Mouse (Mus musculus) frontal cortex, adult 2 months (tissue): ENCODE data around the gene Arhgap10. TPM values are rescaled to one million over a fixed set of nuclear protein-coding genes. Genes with fewer than 3 reads are reported as not detected.
"Not testable (repeated sequence)": the region's sequence is repeated elsewhere in the genome, so short reads cannot be mapped to it uniquely, and the experiment has no call there.

Source experiments
- DNase-seq, 2 experiments: peaks; one replicate each; pipeline ENCODE4 v3.0.0; 2022; ENCODE audit warnings: low spot score in 1 of 2; ENCODE audit errors: extremely low spot score in 1 of 2
- polyA plus RNA-seq: library from polyadenylated mRNA; depleted of rRNA; stranded (reverse); fragments of >200 nt; gene quantifications from 2 replicates; pipeline ENCODE4 v1.2.3, GENCODE M21; 2012

Arhgap10 gene
- polyA plus RNA-seq, 1 experiment: 17.4 TPM

- peak; percentile 63 to 71 for DNase-seq
These were observed 153.3 kb downstream of the Arhgap10 start for GRCm38 (mm10) chr8:77364472-77364871.

DNA sequence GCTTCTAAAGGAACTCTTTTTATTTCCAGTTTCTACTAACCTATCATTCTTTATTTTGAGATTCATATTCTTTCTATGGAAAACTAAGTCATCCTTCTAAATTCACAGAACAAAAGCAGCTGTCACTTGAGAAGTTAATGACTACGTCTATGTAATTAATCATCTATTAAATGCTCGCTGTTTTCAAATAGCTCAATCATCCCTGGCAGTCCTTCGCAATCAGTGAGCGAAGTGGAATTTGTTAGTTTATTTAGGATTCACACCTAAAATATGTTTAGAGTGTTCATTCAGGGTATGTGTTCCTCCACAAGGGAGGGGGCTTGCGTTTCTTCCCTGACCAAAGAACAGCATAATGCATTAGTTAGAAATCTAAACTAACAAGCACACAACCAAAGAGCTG is 156.9 kb downstream of the Arhgap10 start:
- no peak for DNase-seq

GRCm38 (mm10) chr8:77360423-77360822 is 157.3 kb downstream of the Arhgap10 start:
- DNase-seq: no peak

DNA sequence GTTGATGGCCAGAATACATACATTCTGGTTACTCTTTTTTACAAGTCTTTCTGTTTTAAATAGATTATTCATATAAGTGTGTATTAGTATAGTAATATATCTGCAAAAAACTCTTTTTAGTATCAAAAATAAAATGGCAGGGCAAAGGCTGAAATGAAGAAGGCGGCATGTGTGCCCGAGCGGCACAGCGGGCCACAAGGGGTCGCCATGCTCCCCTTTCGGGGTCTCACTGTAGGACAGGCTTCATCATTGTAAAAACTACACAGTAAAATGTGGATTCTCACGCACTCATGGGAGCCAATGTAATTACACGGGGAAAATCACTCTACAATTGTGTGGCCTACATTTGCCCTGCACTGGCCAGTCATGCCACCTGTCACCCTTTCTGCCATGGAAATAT is 160.6 kb downstream of the Arhgap10 start:
- no peak for DNase-seq

GRCm38 (mm10) chr8:77355344-77355743 is 162.4 kb downstream of the Arhgap10 start:
- peak in 1 of 2 experiments; percentile 35 for DNase-seq

DNA sequence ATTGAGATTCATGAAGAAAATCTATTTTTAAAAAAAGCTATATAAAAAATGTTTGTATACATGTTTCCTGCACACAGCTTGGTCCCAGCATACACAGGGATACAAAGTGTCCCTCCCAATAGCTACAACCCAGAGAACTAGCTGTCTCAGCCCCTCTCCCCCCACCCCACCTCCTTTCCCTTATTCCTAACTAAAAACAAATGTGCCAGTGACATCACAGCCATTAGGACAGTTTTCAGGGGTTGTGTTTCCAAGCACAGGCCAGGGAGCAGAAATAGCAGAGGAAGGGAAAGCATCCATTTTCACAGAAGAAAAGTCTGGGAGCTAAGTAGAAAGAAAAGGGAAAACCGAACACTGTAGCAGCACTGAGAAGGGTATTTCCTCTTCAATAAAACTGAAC is 163.6 kb downstream of the Arhgap10 start:
- DNase-seq: no peak

DNA sequence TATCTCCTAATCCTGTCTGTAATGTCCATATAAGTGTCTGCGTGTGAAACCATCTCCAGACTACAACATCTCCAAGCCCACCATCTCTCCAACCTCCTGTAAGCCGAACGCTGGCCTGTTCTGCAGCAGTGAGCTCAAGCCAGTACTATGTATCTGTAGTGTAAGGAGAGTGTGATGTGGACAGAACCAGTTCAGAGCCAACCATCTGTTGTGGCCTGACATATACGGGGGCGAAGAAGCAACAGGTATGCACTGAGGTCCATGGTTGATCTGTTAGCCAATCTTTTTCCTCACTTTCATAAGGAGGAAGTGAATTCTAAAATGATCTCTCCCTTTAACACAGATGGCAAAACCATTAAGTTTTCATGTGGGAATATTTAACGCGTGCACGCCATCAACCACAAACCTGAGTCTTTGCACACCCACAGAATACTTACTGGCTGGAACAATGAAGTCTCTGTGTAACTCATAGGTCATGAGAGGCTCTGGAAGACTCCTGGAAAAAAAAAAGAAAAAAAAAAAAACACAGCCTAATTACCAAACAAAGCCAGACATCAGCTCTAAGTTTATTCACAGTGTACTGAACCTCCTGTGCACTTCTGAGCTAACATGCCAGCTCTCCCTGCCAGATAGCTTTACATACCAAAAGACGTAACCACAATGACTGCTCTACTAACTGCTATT is 166.4 kb downstream of the Arhgap10 start:
- no peak for DNase-seq

GRCm38 (mm10) chr8:77350121-77350777 is 167.5 kb downstream of the Arhgap10 start:
- no peak for DNase-seq

GRCm38 (mm10) chr8:77343916-77344315 is 173.8 kb downstream of the Arhgap10 start:
- peak in 1 of 2 experiments; percentile 27 for DNase-seq

DNA sequence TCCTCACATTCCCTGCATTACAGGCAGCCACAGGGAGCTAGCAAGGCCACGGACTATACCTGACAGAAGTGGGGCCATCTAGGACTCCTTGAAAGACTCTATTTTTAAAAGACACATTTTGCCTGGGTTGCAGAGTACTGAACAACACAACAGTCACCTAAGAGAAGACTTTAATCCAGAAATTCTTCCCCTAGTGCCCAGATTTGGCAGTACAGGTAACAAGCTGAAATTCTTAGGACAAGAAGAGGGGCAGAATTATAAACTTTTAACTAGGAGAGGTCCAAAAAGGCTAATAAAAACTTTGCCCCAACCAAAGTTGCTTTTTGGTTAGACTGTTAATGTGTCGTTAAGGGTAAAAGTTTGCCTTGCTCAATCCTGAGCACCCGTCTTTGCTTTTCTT is 174.4 kb downstream of the Arhgap10 start:
- no peak for DNase-seq

DNA sequence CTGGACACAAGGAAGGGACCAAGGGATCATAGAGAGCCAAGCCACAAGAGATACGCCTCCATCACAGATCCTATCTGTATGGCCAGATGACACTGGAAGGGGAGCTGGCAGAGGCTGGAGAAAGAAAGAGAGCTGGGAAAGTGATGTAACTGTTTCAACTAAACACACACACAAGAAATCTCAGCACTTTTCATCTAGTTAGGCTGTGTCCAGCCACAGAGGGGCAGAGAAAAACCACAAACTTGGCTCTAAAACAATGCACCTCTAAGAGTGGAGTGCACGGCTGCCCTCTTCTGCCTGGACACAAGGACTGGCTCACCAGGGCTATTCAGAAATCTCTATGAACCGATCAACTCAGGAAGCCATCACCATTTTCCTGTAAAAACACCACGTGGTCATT is 175.6 kb downstream of the Arhgap10 start:
- no peak for DNase-seq

DNA sequence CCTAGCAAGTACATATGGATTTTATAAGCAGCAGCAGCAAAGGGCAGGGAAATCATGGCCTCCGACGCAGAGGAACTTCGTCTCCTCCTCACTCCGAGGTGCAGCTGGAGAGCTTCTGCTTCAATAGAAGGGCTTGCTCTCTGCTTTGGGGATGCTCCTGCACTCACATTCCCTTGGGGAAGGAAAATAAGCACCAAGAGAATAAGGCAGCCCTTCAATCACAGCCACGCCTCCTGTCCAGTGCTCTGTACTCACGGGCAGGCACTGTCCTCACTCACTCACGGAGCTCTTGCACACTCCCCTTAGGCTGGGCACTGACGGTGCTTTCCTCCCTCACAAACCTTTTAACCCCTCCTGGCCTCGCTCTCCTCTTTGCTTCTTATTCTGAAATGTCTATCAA is 176.4 kb downstream of the Arhgap10 start:
- no peak for DNase-seq

- DNase-seq: no peak
These were observed 177.6 kb downstream of the Arhgap10 start for GRCm38 (mm10) chr8:77340046-77340747.

DNA sequence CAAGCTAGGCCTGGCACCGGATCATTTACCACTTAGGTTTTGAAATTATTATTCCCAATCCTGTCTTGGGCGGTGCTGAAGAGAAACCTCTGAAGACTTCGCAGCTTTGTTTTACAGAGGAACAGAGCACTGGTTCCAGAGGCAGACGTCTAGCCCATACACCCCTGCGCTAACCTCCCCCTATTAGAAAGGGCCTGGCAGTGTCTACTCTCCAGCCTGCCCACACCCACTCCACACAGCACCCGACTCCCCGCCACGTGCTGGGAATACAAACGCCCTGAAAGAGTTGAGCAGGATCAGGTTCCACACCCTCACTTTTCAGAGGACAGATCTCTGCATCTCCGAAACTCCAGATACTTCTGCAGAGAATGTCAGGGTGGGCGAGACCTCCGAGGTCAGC is 180.5 kb downstream of the Arhgap10 start:
- DNase-seq: no peak

DNA sequence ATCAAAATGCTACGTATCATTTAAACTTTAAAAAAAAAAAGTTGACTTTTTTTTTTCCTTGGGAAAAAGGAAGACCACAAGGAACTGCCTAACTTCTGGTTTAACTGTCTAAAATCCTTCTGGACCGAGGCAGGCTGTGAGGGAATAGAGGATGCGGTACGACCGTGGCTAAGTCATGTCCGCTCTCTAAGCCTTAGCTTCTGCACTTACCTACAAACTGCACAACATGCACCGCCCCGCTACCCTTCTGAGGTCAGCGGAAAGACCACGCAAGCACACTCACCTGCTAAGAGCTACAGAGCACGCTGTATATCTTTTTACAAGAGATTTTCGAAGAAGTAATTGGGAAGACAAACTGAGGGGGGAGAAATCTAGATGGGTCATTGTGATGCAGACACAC is 186.6 kb downstream of the Arhgap10 start:
- DNase-seq: no peak

GRCm38 (mm10) chr8:77330304-77330703 is 187.4 kb downstream of the Arhgap10 start:
- DNase-seq: no peak

DNA sequence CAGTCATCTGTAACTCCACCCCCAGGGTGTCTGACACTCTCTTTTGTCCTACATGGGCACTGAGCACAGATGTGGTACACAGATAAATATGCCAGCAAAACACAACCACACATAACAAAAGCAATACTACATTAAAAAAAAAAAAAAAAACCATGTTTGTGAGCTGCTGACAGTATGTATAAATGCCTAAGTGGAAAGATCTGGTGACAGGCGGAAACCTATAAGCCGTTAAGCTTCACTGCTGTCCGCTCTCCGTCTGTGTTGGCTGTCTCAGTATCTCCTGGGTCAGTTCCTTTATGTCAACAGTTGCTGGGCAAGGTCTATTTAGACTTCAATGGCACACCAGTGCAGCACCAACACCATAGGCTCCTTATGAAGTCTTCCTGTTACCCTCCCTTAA is 188.0 kb downstream of the Arhgap10 start:
- no peak for DNase-seq

GRCm38 (mm10) chr8:77328473-77328872 is 189.3 kb downstream of the Arhgap10 start:
- no peak for DNase-seq

- no peak for DNase-seq
These were observed 190.4 kb downstream of the Arhgap10 start for GRCm38 (mm10) chr8:77327326-77327725.

GRCm38 (mm10) chr8:77322727-77323126 is 195.0 kb downstream of the Arhgap10 start:
- not testable (repeated sequence) for DNase-seq

GRCm38 (mm10) chr8:77321901-77322300 is 195.9 kb downstream of the Arhgap10 start:
- DNase-seq: no peak

DNA sequence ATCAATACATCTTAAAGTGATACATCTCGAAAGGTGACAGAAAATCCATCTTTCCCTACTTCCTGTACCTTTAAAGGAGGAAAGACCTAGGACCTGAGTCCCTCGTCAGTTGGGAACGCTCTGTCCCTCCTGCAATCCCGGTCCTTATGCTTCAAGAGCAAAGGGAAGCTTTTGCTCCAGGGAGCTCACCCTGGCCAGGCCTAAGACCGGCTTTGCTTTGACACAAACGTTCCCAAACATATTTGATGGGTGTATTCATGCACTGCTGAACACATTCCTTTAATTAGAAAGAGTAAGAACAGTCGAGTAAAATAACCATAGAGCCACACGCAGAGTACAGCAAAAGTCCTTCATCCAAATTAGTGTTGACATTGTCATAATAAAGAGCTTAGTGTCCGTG is 199.2 kb downstream of the Arhgap10 start:
- no peak for DNase-seq
